Mouse (Mus musculus) liver, postnatal 0 days (tissue): ENCODE measurements around the gene Fgf14. TPM values are rescaled to one million over a fixed set of nuclear protein-coding genes. Genes with fewer than 3 reads are reported as not detected.
"Not testable (repeated sequence)": the region's sequence is repeated elsewhere in the genome, so short reads cannot be mapped to it uniquely, and the experiment has no call there.

Experiments
- ATAC-seq: fragments of 200-750 bp; cut with Nextera tagmentation; 2 replicates; pipeline ENCODE4 v1.8.0; 2017; ENCODE audit warnings: mild to moderate bottlenecking, moderate library complexity
- DNase-seq: peaks from one replicate; pipeline ENCODE4 v3.0.0-alpha.2; 2016
- H3K27ac ChIP-seq: fragments of 300-500 bp; sonication (generic); 2 replicates; pipeline ENCODE4 v1.5.1; 2014; ENCODE audit warnings: antibody characterized with exemption, moderate library complexity, mild to moderate bottlenecking, low read depth
- H3K27me3 ChIP-seq: fragments of 300-500 bp; sonication (generic); 2 replicates; pipeline ENCODE4 v1.6.1; 2014; ENCODE audit warnings: low read length, control low read depth, mixed read lengths; ENCODE audit not compliant: insufficient read depth
- H3K36me3 ChIP-seq: fragments of 300-500 bp; sonication (generic); replicated peaks from 2 replicates; pipeline ENCODE4 v1.6.1; 2014; ENCODE audit warnings: mild to moderate bottlenecking, control low read depth, low read length, moderate library complexity, mixed read lengths; ENCODE audit not compliant: insufficient read depth
- H3K4me1 ChIP-seq: fragments of 300-500 bp; sonication (generic); 2 replicates; pipeline ENCODE4 v1.6.1; 2014; ENCODE audit warnings: antibody characterized with exemption, mild to moderate bottlenecking, control low read depth; ENCODE audit not compliant: insufficient read depth
- H3K4me2 ChIP-seq: fragments of 300-500 bp; sonication (generic); 2 replicates; pipeline ENCODE4 v1.6.1; 2014; ENCODE audit warnings: low read depth, mild to moderate bottlenecking, low read length, moderate library complexity, mixed read lengths
- H3K4me3 ChIP-seq: fragments of 300-500 bp; sonication (generic); 2 replicates; pipeline ENCODE4 v1.5.1; 2014; ENCODE audit warnings: low read depth, low read length
- H3K9ac ChIP-seq: fragments of 300-500 bp; sonication (generic); replicated peaks from 2 replicates; pipeline ENCODE4 v1.6.1; 2014; ENCODE audit warnings: mild to moderate bottlenecking, moderate library complexity
- H3K9me3 ChIP-seq: fragments of 300-500 bp; sonication (generic); 2 replicates; pipeline ENCODE4 v1.6.1; 2016; ENCODE audit warnings: mild to moderate bottlenecking, control low read depth, low read length, mixed read lengths
- CTCF ChIP-seq: sonication (generic); IDR thresholded peaks from 2 replicates; pipeline ENCODE4 v1.5.1; 2016; ENCODE audit warnings: antibody characterized with exemption, low read depth
- EP300 ChIP-seq: IDR thresholded peaks from 2 replicates; pipeline ENCODE4 v1.6.1; 2016; ENCODE audit warnings: antibody characterized with exemption, low read depth, mild to moderate bottlenecking
- WGBS: fragments of 180-500 bp; shearing (Covaris S2); extraction: QIAGEN DNeasy Blood & Tissue Kit; methylation state at CpG from one replicate; pipeline ENCODE4 v1.1.7; 2014; ENCODE audit not compliant: insufficient replicate concordance; 5-methylcytosine and 5-hydroxymethylcytosine counted together
- polyA plus RNA-seq: library from polyadenylated mRNA; unstranded; fragments of >200 nt; fragmentation: Nextera tagmentation; extraction: Ambion mirVana; gene quantifications from 2 replicates; pipeline ENCODE4 v1.2.1, GENCODE M21; 2015

Gene Fgf14
- polyA plus RNA-seq, 1 experiment from 2014 or later = not detected

DNA sequence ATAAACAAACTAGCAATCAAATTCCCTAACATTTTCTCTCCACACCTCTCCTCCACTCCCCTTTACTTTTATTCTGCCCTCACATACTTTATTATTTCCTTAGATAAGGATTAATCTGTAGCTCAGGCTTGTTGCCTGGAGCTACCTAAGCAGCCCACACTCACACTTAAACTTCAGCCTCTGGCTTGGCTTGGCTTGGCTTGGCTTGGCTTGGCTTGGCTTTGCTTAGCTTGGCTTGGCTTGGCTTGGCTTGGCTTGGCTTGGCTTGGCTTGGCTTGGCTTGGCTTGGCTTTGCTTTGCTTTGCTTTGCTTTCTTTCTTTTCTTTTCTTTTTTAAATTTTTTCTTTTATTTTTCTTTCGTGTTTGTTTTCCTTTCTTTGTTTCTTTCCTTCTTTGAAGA is 636.3 kb downstream of the Fgf14 start:
- no peak overlapping the region for H3K27ac ChIP-seq
- H3K27me3 ChIP-seq = no peaks in the 10 kb centered on the region
- no peaks in the 10 kb centered on the region for H3K9me3 ChIP-seq
- H3K4me1 ChIP-seq = no peaks in the 10 kb centered on the region
- ATAC-seq (no peak), DNase-seq (no peak)
- no peak overlapping the region for H3K9ac ChIP-seq
- H3K4me2 ChIP-seq = no peak overlapping the region
- 63% methylated on average over 1 of the region's 1 CpGs for WGBS
- no peak overlapping the region for H3K4me3 ChIP-seq
- H3K36me3 ChIP-seq = no peaks in the 10 kb centered on the region
- TF ChIP-seq CTCF = no peak
- no peak for TF ChIP-seq EP300

DNA sequence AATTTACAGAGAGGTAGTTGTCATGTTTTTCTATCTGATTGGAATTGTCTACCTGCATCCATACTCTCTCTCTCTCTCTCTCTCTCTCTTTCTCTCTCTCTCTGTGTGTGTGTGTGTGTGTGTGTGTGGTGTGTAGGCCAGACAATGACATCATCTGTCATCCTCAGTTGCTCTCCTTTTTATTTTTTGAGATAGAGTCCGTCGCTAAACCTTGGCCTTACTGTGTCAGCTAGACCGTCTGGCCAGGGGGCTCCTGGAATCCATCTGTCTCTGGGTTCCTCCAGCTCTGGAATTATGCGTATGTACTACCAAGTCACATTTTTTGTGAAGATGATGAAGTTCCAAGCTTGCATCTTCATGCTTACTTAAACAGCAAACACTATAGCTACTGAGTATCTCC is 639.5 kb downstream of the Fgf14 start:
- Histone ChIP-seq H3K4me2 (no peak overlapping the region), H3K36me3 (no peaks in the 10 kb centered on the region), H3K9ac (no peak overlapping the region), H3K4me1 (no peaks in the 10 kb centered on the region), H3K27me3 (no peaks in the 10 kb centered on the region), H3K27ac (no peak overlapping the region), H3K9me3 (no peaks in the 10 kb centered on the region), H3K4me3 (no peak overlapping the region)
- 79% methylated on average over 4 of the region's 4 CpGs for WGBS
- no peak for TF ChIP-seq EP300
- no peak for TF ChIP-seq CTCF
- DNase-seq (no peak), ATAC-seq (no peak)

DNA sequence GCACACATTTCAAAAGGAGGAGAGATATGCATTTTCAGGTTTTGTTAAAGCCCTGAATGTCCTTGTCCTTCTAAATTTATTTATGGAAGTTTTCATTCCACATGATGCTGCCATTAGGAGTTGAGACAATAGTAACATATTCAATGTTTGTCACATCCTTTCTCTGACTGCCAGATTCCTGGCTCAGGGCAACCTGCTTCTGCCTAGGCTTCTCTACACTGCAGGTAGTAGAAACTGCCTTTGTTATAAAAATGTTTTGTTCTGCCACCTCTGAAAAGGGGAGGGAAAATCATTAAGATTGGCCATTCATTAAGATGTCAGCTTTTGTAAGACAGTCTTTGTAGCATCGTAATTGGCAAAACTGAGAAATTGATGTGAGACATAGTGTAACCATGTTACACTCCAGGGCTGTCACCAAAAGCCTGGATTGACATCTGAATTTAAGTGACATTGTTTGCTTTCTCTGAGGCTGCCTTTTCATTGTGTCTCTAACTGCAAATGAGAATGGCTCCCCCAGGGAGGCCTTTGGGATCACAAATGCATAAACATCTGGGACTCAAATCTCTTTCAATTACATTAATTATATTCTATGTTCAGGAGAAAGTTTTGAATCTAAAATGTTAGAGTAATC is 640.2 kb downstream of the Fgf14 start:
- Histone ChIP-seq H3K9me3 (no peaks in the 10 kb centered on the region), H3K9ac (no peak overlapping the region), H3K27ac (no peak overlapping the region), H3K36me3 (no peaks in the 10 kb centered on the region), H3K27me3 (no peaks in the 10 kb centered on the region), H3K4me2 (no peak overlapping the region), H3K4me1 (no peaks in the 10 kb centered on the region), H3K4me3 (no peak overlapping the region)
- ATAC-seq (no peak), DNase-seq (no peak)
- TF ChIP-seq EP300 (no peak), CTCF (no peak)
- whole genome bisulfite sequencing = 58% methylated on average over 1 of the region's 1 CpGs

DNA sequence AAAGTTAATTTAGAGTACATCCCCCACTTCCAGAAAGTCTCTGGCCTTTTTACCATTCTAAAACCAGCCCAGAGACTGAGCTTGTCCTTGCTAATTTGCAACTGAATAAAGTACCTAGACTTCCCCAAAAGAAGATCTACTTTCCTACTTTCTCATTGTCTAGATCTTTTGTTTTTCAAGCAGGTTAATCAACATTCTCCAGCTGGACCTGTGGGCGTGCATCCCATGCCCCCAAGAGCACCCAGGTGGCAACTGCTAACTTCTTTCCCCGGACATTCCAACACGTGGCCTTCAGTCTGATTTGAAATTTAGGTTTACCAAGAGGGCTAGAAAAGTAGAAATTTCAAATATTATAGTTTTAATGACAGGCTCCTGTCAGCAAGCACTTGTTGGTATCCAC is 643.6 kb downstream of the Fgf14 start:
- not testable (repeated sequence) for H3K4me3 ChIP-seq, H3K27me3 ChIP-seq, DNase-seq, H3K36me3 ChIP-seq, H3K9ac ChIP-seq, H3K4me2 ChIP-seq, ATAC-seq, H3K9me3 ChIP-seq, H3K27ac ChIP-seq, H3K4me1 ChIP-seq
- WGBS = 45% methylated on average over 3 of the region's 3 CpGs

DNA sequence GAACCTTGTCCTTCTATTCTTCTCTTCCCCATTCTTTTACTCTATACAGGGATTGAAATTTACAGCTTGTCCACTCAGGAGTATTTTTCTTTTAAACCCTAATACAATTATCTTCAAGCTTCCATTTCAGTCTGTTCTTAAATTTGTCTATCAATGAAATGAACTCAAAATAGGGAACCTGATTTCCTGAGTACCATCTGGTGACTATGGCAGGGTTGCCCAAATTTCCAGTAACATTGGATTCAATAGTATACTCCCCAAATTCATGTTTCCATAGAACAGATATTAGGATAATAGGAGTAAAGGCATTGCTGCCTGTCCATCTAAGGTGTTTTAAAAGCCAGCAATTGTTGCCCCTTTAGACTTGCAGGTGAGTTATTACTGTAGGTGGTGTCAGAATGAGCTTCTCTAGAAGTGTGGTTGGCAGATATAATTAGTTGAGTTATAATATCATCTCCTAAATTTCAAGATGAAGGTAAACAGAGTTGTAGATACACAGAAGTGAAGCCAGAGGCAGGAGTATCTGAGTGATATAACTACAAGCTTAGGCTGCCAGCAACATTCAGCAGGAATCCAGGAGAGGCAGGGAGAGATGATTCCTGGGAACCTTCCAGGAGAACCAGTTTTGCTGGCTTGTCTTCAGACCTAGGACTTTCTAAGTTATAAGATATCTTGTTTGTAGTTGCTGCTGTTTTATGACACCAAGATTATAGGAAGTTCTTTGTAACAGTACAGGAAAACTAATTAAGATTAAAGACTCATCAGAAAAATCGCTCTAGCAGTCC is 648.8 kb downstream of the Fgf14 start:
- ATAC-seq (no peak), DNase-seq (no peak)
- H3K27me3 ChIP-seq = no peaks in the 10 kb centered on the region
- H3K4me2 ChIP-seq = no peak overlapping the region
- no peaks in the 10 kb centered on the region for H3K4me1 ChIP-seq
- TF ChIP-seq EP300 = no peak
- no peak for TF ChIP-seq CTCF
- no peak overlapping the region for H3K4me3 ChIP-seq
- no peaks in the 10 kb centered on the region for H3K36me3 ChIP-seq
- H3K27ac ChIP-seq = no peak overlapping the region
- H3K9ac ChIP-seq = no peak overlapping the region
- WGBS = 58% methylated on average over 1 of the region's 1 CpGs
- H3K9me3 ChIP-seq = no peaks in the 10 kb centered on the region

DNA sequence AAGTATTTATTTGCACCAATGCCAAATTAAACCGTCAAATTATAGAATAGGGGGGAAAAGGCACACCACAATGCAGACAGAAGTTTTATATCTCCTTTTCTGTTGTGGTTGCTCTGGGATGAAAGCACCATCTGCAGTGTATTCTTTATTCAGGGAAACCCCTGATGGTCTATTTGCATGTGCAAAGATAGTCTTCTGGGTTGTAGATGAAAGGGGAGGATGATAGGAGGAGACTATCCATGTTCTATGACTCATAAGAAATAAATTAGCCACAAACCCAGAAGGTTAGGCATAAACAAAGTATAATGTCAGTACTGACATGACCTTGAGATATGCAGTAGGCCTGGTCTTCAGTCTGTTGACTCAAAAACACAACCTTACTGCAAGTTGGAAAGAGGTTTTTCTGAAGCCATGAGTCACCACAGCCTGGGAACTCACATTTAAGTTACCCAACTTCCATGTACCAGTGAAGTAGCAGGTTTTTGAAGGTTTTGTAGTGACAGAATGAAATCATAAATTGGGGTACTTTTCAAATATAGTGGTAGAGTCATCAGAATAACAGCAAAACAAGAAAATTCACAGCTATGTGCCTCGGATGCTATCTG is 686.2 kb downstream of the Fgf14 start:
- Histone ChIP-seq H3K9ac (no peak overlapping the region), H3K27ac (no peak overlapping the region), H3K4me2 (no peak overlapping the region), H3K4me3 (no peak overlapping the region), H3K4me1 (no peaks in the 10 kb centered on the region), H3K9me3 (no peaks in the 10 kb centered on the region), H3K36me3 (no peaks in the 10 kb centered on the region), H3K27me3 (no peaks in the 10 kb centered on the region)
- TF ChIP-seq EP300 = no peak
- TF ChIP-seq CTCF = no peak
- ATAC-seq (no peak), DNase-seq (no peak)
- WGBS = 56% methylated on average over 2 of the region's 2 CpGs
